In genomic region chr4:155318266-155318665, GRCm38 (mm10) we compare ENCODE assay signal across 10 mouse cellular contexts. TPM values are rescaled to one million over a fixed set of nuclear protein-coding genes. Genes with fewer than 3 reads are reported as not detected.
DNase-seq lines count a peak whose midpoint lies in the region; ATAC-seq lines count a peak whose summit lies in the region.
"Had no signal": no experiment of that assay in that cellular context is flagged by ENCODE, and none has a peak within 500 bp of the region (broad histone marks: within the 10 kb centered on the region; RNA-seq: fewer than 3 reads in every experiment).

No protein-coding gene starts in this region.

- DNase-seq in embryo, embryonic 9.5 days (ENCODE audit: extremely low spot score), result peak; percentile 40
- DNase-seq in embryo, embryonic 10.5 days (ENCODE audit: low spot score), result no peak
- DNase-seq in CD4-positive helper T cell, adult 2 months (ENCODE audit: low read depth, low spot score), result peak; percentile 24
- DNase-seq in lung, postnatal 36 days, result peak; percentile 44
- DNase-seq in left cerebral cortex, postnatal 36 days (ENCODE audit: low spot score in 2 of 2), result no peak
- no peak for DNase-seq in left cerebral cortex, postnatal 25 days (ENCODE audit: low spot score in 2 of 2)
- DNase-seq in gastrocnemius, postnatal 14 days, result no peak
- DNase-seq: cerebellum, adult 8-10 months; forebrain, postnatal 0 days had no signal

- peak; percentile 87 for ATAC-seq in granulocyte monocyte progenitor cell, adult 5-6 weeks (replicated peaks; ENCODE audit: poor library complexity, severe bottlenecking)
- ATAC-seq: forebrain, postnatal 0 days had no signal

- intact Hi-C loops in left cerebral cortex, postnatal 36 days (cut with DNase I), result no loop called here
- intact Hi-C loops in left cerebral cortex, postnatal 25 days (cut with DNase I), result no loop called here
- intact Hi-C loops in gastrocnemius, postnatal 14 days (cut with DNase I; ENCODE audit: low total_unique reads), result no loop called here

RNA-seq across cellular contexts. Expression of gene Prkcz, which starts 42.9 kb away (rescaled TPM):
- not detected in 2 replicates for total RNA-seq in granulocyte monocyte progenitor cell, adult 5-6 weeks (2014; fragmentation: Nextera tagmentation)
- not detected in 2 replicates for total RNA-seq in granulocyte monocyte progenitor cell, adult 5-6 weeks (2017)
- total RNA-seq in left cerebral cortex, postnatal 36 days (2021), result 100 to 1,000 TPM; 224 to 236 TPM
- total RNA-seq in left cerebral cortex, postnatal 25 days (2021), result 100 to 1,000 TPM; 218 to 220 TPM
- 1 to 10 TPM; 1.6 to 2.6 TPM for total RNA-seq in gastrocnemius, postnatal 14 days (2021)

Comparison
In these comparisons a context has a peak if more than half of its experiments do, and no peak if none do; other contexts are left out.
1. DNase-seq: peak in embryo, embryonic 9.5 days (single experiment), CD4-positive helper T cell, adult 2 months (single experiment) and lung, postnatal 36 days (single experiment); none in embryo, embryonic 10.5 days (single experiment), left cerebral cortex, postnatal 36 days (0 of 2), left cerebral cortex, postnatal 25 days (0 of 2) and gastrocnemius, postnatal 14 days (single experiment).
2. RNA of gene Prkcz, which starts 42.9 kb away (total RNA-seq): 224 to 236 TPM in left cerebral cortex, postnatal 36 days and 218 to 220 TPM in left cerebral cortex, postnatal 25 days; 1.6 to 2.6 TPM in gastrocnemius, postnatal 14 days and not detected in granulocyte monocyte progenitor cell, adult 5-6 weeks; every median in the first group is over 10 times any median in the second.